Mouse (Mus musculus) layer of hippocampus, adult 11-12 months (tissue): ENCODE data around the gene B3gnt7.
"Not testable (repeated sequence)": the region's sequence is repeated elsewhere in the genome, so short reads cannot be mapped to it uniquely, and the experiment has no call there.

Experiments used
- DNase-seq: peaks from one replicate; pipeline ENCODE4 v3.0.0; 2022; ENCODE audit warnings: low spot score

The B3gnt7 gene

GRCm38 (mm10) chr1:86301221-86302091 lies 1.2 kb upstream of the B3gnt7 start:
- no peak for DNase-seq

- peak; percentile 57 for DNase-seq
Measured at GRCm38 (mm10) chr1:86303063-86303872, 636 bp downstream of the B3gnt7 start.

DNA sequence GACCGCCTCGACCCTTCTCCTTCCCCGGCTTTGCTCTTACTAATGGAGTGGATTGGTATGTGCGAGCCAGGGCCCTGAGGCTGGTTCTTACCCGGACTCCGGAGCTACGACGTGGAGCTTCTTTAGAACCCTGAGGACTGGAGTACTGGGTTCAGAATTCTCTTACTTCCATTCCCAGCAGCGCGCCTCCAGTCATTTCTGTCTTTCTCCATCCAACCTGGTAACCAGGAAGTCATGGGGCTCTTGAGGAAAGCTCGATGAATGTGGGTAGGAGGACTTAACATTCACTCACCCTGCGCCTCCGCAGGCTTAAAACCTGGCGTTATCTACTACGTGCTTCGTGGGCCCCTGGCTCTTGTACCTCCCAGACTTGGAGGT lies 1.2 kb downstream of the B3gnt7 start:
- no peak for DNase-seq

GRCm38 (mm10) chr1:86306686-86307085 lies 4.1 kb downstream of the B3gnt7 start:
- DNase-seq: no peak

GRCm38 (mm10) chr1:86307177-86307762 lies 4.6 kb downstream of the B3gnt7 start:
- DNase-seq: no peak

DNA sequence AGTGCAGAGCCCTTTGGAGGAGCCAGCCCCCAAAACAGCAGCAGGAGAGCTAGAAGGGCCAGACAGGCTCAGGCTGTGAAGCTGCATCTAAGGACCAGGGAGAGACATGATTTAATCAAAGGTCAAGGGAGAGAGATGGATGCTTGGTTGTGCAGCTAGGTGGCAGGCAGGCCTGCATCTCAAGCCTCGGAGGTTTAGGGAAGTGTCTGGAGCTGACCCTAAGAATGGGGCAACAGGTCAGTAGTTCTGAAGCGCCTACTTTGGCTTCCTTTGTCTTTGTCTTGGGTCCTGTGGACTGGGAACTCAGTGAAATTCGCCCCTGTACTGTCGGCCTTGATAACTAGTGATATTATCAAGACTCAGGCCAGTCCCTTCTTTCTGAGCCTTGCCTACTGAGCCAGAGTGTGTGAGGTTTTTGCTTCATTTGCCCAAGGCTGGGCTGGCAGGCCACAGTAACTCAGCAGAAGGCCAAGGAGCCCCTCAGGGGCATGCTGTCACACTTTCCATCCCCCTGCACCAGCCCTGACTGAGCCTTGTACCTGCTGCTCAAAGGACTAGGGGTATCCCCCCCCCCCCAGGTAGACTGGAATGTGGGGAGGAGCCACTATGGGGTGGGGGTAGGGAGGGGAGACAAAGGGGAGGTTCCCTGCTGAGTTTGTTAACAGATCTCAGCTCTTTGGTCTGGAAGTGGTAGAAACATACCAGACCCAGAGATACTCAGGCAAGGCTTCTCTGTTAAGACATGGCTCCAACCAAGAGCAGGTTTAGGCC lies 5.4 kb downstream of the B3gnt7 start:
- no peak for DNase-seq

DNA sequence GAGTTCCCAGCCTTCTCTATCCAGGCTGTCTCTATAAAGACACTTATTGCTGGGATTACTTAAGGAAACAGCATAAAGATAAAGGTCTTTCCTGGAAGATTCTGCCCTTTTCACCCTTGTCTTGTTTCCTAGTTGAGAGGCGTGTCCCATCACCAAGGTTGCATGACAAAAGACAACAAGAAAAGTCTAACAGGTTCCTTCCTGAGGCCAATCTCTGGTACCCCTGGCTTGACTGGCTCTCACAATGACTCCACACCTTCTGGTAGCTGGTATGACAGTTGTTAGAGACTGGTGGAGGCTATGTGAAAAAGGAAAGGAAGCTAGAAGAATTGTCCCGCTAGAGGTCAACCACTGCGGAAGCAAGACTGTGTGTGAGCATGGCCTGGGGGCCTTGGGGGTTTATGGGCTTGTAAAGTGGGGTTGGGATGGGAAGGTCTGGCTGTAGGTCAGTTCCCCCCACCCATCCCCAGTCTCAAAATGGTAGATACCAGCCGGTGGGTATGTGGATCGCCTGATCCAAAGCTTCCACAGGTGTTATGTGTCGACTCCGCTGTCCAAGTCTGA lies 6.7 kb downstream of the B3gnt7 start:
- DNase-seq: no peak

DNA sequence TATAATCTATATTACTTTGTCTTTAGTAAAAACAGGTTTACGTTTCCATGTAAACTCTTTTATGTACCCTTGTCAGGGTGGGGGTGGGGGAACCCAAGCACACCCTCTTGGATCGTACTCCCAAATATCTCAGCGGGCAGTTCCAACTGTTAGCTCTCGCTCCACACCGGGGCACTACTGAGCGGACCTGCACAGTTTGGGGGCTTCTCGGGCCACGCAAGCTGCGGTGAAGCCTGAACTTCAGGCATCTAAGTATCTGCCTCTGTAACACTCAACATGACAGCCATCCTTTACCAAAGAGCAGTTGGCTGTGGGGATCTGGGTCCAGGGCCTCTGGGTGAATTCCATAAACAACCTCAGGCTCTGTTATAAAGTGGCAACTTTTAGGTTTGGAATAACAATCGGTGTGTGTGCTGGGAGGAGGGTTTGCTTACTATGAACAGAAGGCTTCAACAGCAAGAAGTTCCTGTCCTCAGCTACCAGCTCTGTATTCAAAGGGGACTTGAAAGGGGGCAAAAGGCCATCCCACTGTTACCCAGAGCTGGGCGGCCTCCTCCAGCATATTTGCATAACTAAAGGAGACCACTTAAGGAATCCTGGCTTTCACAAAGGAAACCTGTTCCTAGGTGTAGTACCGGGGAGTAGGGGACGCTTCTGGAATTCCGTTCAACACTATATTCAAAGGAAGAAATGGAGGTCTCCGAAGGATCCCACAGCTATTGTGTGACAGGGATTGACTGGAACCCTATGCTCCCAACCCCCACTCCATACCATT lies 8.1 kb downstream of the B3gnt7 start:
- no peak for DNase-seq

DNA sequence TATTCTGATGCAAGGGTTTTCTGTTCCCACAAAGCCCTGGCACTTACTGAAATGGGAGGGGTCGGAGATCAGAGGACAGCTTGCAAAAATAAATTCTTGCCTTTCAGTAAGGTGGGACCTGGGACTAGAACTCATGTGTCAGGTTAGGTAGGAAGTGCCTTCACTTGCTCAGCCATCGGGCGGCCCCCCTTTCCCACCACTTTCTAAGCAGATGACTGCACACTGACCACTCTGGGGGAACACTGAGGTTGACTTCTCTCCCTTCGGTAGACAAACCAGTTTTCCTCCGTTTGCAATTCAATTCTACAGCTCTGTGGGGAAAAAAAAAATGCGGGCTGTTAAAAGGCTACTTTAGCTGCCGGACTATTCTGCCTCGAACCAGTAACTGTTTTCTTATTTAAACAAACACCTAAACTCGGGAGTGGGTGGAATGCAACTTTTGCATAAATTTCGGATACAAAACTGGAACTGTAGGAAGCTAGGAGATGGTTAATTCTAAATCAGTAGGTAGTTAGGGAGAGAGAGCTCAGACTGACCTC lies 8.9 kb downstream of the B3gnt7 start:
- DNase-seq: no peak

GRCm38 (mm10) chr1:86312269-86312668 lies 9.6 kb downstream of the B3gnt7 start:
- no peak for DNase-seq

DNA sequence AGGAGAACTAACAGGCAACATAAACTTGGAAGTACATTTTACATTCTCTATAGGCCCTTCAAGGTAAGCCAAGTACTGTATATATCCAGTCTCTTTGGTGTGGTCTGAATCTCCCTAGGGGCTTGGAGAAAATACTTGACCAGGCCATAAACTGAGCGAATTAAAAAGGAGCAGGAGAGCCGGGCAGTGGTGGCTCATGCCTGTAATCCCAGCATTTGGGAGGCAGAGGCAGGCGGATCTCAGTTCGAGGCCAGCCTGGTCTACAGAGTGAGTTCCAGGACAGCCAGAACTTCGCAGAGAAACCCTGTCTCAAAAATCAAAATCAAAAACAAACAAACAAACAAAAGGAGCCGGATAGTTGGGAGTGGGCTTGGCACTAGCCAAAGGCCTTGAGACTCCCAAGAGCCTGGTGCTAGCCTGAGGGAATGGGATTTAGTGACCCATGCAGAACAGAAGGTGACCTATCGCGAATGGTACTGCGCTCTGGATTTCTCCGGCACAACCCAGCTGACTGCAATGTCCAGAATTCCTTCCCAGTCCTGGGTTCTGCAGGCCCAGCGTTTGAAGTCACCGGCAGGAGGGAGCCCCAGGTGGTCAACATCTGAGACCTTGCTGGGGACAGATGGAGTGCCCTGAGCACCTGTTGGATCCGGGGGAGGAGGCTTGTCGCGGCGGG lies 10.6 kb downstream of the B3gnt7 start:
- no peak for DNase-seq

DNA sequence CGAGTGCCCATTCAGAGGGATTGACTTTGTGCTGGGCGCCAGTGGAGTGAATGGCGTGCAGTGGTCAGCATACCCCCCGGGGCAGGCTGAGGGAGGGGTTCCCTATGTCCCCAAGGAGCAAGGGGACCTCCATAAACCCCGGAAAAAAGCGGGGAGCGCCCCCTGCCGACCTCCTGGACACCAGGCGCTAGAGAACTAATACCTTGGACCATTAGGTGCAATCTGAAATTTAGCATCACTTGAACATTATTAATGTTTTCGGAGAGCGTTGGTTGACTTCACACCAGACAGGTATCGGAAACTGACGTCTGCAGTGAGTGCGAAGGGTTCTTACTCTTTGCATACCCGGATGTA lies 11.1 kb downstream of the B3gnt7 start:
- DNase-seq: no peak

DNA sequence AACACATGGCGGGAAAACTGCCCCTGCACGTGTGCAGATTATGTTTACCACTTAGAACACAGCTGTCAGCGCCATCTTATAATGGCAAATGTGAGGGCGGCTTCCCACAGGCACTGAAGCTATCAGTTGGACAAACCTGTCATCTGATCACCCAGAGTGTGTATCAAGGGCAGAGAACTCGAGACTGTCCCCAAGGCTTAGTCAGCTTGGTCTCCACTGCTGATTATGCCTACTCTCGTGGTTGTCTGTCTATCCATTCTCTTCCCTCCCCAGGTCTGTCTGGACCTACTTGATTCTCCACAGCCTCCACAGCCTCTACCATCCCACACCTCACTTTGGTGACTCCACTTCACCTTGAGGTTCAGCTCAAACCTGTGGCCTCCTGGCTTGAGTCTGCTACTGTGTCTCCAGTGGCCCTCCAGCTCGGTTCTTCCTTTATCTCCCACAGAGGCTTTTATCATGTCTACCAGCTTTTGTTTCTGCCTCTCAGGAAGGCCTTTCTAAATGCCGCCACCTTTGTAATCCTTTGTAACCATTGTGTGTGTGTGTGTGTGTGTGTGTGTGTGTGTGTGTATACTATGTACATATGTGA lies 18.3 kb downstream of the B3gnt7 start:
- no peak for DNase-seq

GRCm38 (mm10) chr1:86336330-86336729 lies 33.7 kb downstream of the B3gnt7 start:
- no peak for DNase-seq

DNA sequence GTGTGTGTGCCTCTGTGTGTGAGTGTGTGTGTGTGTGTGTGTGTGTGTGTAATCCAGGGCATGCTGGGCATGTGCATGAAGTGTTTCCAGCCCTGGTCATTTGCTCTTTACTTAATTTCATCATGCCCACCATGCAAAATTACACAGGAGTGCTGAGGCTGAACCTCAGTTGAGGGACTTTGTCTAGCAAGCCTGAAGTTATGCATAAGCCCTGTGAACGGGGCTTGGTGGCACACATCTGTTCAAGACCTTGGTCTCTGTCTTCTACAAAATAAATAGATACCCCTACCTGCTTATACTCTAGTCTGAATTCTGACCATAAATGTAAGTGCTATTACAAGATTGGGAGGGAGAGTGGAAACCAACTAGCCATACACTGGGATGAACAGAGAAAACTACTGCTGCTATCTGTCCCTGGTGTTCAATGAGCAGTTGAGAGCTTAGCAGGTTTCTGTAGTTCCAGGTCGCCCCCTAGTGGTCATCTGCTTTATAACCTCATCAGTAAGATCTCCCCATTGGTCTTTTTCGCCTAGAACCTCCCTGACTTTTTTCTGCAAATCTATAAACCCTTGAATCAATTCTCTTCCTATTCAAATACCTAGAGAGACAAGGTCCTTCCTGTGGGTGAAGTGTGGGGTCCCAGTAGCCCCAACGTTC lies 36.7 kb downstream of the B3gnt7 start:
- DNase-seq: peak; percentile 94

DNA sequence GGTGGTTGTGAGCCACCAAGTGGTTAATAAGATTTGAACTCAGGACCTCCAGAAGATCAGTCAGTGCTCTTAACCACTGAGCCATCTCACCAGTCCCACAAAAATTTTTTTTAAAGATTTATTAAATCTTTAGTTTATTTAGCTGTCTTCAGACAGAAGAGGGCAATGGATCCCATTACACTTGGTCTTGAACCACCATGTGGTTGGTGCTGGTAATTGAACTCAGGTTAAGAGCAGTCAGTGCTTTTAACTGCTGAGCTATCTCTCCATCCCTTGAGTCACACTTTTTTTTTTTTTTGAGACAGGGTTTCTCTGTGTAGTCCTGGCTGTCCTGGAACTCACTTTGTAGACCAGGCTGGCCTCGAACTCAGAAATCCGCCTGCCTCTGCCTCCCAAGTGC lies 38.5 kb downstream of the B3gnt7 start:
- DNase-seq: not testable (repeated sequence)

- DNase-seq: no peak
Measured at GRCm38 (mm10) chr1:86342371-86342770, 39.7 kb downstream of the B3gnt7 start.

DNA sequence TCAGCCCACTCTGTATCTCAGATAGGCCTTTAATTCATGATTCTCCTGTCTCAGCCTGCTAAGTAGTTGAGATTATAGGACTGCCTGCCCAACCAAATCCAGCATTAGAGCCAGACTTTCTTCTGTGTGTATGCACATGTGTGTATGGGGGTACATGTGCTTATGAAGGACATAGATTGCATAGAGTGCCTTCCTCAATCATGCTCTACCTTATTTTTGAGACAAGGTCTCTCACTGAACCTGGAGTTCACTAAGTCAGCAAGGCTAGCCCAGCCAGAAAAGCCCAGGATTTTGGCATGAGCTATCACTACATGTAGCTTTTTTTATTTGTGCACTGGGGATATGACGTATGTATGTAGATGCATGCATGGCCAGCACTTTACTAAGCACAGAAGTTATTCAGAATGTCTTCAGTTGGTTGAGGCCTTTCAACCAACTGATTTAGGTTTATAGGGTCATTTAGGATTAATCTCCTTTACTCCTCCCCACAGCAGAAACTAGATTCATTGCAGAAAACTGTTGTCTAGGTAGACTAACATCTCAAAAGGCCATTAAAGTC lies 40.5 kb downstream of the B3gnt7 start:
- DNase-seq: no peak
